In genomic region chr2:146363483-146363882, GRCm38 (mm10) we compare ENCODE assay signal across 15 mouse cellular contexts.
DNase-seq lines count a peak whose midpoint lies in the region; ATAC-seq and TF ChIP-seq lines count a peak whose summit lies in the region.
"Had no signal": no experiment of that assay in that cellular context is flagged by ENCODE, and none has a peak within 500 bp of the region (broad histone marks: within the 10 kb centered on the region; RNA-seq: fewer than 3 reads in every experiment).

No protein-coding gene starts in this region.

- peak overlapping the region; percentile 28; the same call in 1 of the 2 replicates for H3K27ac ChIP-seq in forebrain, embryonic 16.5 days (ENCODE audit: low read length)
- H3K27ac ChIP-seq in forebrain, embryonic 13.5 days, result no peak overlapping the region
- H3K27ac ChIP-seq in stomach, embryonic 14.5 days (ENCODE audit: low read length), result peak overlapping the region; percentile 63
- H3K27ac ChIP-seq in stomach, postnatal 0 days (replicated peaks), result no peak overlapping the region
- H3K27ac ChIP-seq in limb, embryonic 10.5 days, result no peak overlapping the region
- H3K27ac ChIP-seq: lung, embryonic 15.5 days; midbrain, embryonic 15.5 days had no signal

- H3K4me1 ChIP-seq in forebrain, embryonic 16.5 days (replicated peaks; ENCODE audit: control insufficient read depth, insufficient read depth, low read length), result peaks cover 15% of the 10 kb centered on the region
- peaks cover 27% of the 10 kb centered on the region for H3K4me1 ChIP-seq in forebrain, embryonic 13.5 days
- peaks cover 8% of the 10 kb centered on the region; the same call in 1 of the 2 replicates for H3K4me1 ChIP-seq in stomach, embryonic 14.5 days (ENCODE audit: control insufficient read depth, insufficient read depth, low read length)
- H3K4me1 ChIP-seq in stomach, postnatal 0 days (replicated peaks; ENCODE audit: control insufficient read depth, insufficient read depth), result 0 out of 2 replicates have a peak, but pooled peaks cover 3% of the 10 kb centered on the region
- peaks cover 15% of the 10 kb centered on the region for H3K4me1 ChIP-seq in limb, embryonic 10.5 days

- no peak overlapping the region for H3K9ac ChIP-seq in forebrain, embryonic 16.5 days (replicated peaks; ENCODE audit: low read depth, low read length)
- no peak overlapping the region for H3K9ac ChIP-seq in forebrain, embryonic 13.5 days
- H3K9ac ChIP-seq in stomach, embryonic 14.5 days (replicated peaks; ENCODE audit: low read depth, low read length), result no peak overlapping the region
- H3K9ac ChIP-seq in stomach, postnatal 0 days (ENCODE audit: low read length), result no peak overlapping the region
- H3K9ac ChIP-seq: lung, embryonic 15.5 days; midbrain, embryonic 15.5 days; neural tube, embryonic 13.5 days had no signal

- 75% methylated on average over 2 of the region's 2 CpGs for WGBS in forebrain, embryonic 16.5 days
- WGBS in forebrain, embryonic 13.5 days, result 84% methylated on average over 2 of the region's 2 CpGs
- 62% methylated on average over 2 of the region's 2 CpGs for WGBS in stomach, embryonic 14.5 days
- WGBS in stomach, postnatal 0 days, result 57% methylated on average over 2 of the region's 2 CpGs
- WGBS in limb, embryonic 10.5 days, result 72% methylated on average over 2 of the region's 2 CpGs

- no peaks in the 10 kb centered on the region for H3K9me3 ChIP-seq in forebrain, embryonic 16.5 days (ENCODE audit: control insufficient read depth, low read length)
- no peaks in the 10 kb centered on the region for H3K9me3 ChIP-seq in forebrain, embryonic 13.5 days (replicated peaks)
- no peaks in the 10 kb centered on the region for H3K9me3 ChIP-seq in stomach, embryonic 14.5 days (ENCODE audit: control insufficient read depth, low read depth, low read length)
- H3K9me3 ChIP-seq in stomach, postnatal 0 days (ENCODE audit: control insufficient read depth, low read length), result no peaks in the 10 kb centered on the region
- H3K9me3 ChIP-seq in limb, embryonic 10.5 days (replicated peaks), result no peaks in the 10 kb centered on the region
- H3K9me3 ChIP-seq: lung, embryonic 15.5 days; midbrain, embryonic 15.5 days; neural tube, embryonic 13.5 days had no signal

- no peak for DNase-seq in stomach, postnatal 0 days (ENCODE audit: low spot score)
- DNase-seq in left cerebral cortex, postnatal 25 days (ENCODE audit: low spot score in 2 of 2), result peak; percentile 21 to 89
- peak; percentile 71 for DNase-seq in telencephalon, adult 2 months (ENCODE audit: low read depth, low spot score)
- no peak for DNase-seq in ovary, postnatal 36 days (ENCODE audit: low spot score)
- no peak for DNase-seq in limb, embryonic 10.5 days (ENCODE audit: low spot score)
- DNase-seq: gastrocnemius, postnatal 10 days; kidney, postnatal 36 days; thymus, postnatal 4 days had no signal

- H3K27me3 ChIP-seq in forebrain, embryonic 16.5 days (replicated peaks; ENCODE audit: control insufficient read depth, insufficient read depth, low read length), result no peaks in the 10 kb centered on the region
- H3K27me3 ChIP-seq in forebrain, embryonic 13.5 days, result no peaks in the 10 kb centered on the region
- H3K27me3 ChIP-seq in stomach, embryonic 14.5 days (ENCODE audit: control insufficient read depth, insufficient read depth, low read length), result no peaks in the 10 kb centered on the region
- H3K27me3 ChIP-seq in stomach, postnatal 0 days (ENCODE audit: control insufficient read depth, insufficient read depth, low read length), result no peaks in the 10 kb centered on the region
- H3K27me3 ChIP-seq in limb, embryonic 10.5 days (ENCODE audit: low read depth, poor library complexity, severe bottlenecking), result no peaks in the 10 kb centered on the region
- H3K27me3 ChIP-seq: lung, embryonic 15.5 days; midbrain, embryonic 15.5 days; neural tube, embryonic 13.5 days had no signal

- no peak for TF ChIP-seq EP300 in stomach, postnatal 0 days (optimal IDR thresholded peaks at IDR 0.05)

- intact Hi-C loops in left cerebral cortex, postnatal 25 days (cut with DNase I), result loop anchor here (5.0 kb wide), 1 partner anchor 141 kb away; the partner anchor contains the start of gene Insm1

- no peaks in the 10 kb centered on the region for H3K36me3 ChIP-seq in forebrain, embryonic 16.5 days (ENCODE audit: control insufficient read depth, insufficient read depth)
- no peaks in the 10 kb centered on the region for H3K36me3 ChIP-seq in forebrain, embryonic 13.5 days (ENCODE audit: poor library complexity, severe bottlenecking)
- H3K36me3 ChIP-seq in stomach, embryonic 14.5 days (ENCODE audit: control insufficient read depth, insufficient read depth, low read length), result no peaks in the 10 kb centered on the region
- no peaks in the 10 kb centered on the region for H3K36me3 ChIP-seq in stomach, postnatal 0 days (ENCODE audit: control insufficient read depth, insufficient read depth, low read length)
- H3K36me3 ChIP-seq in limb, embryonic 10.5 days, result no peaks in the 10 kb centered on the region
- H3K36me3 ChIP-seq: lung, embryonic 15.5 days; midbrain, embryonic 15.5 days; neural tube, embryonic 13.5 days had no signal

- no peak for TF ChIP-seq CTCF in stomach, postnatal 0 days (IDR thresholded peaks at IDR 0.05; ENCODE audit: low read depth)

- H3K4me2 ChIP-seq in forebrain, embryonic 16.5 days (ENCODE audit: low read length), result no peak overlapping the region
- H3K4me2 ChIP-seq in forebrain, embryonic 13.5 days, result no peak overlapping the region
- H3K4me2 ChIP-seq in stomach, embryonic 14.5 days (replicated peaks; ENCODE audit: low read depth, low read length), result no peak overlapping the region
- no peak overlapping the region for H3K4me2 ChIP-seq in stomach, postnatal 0 days (replicated peaks; ENCODE audit: low read depth)
- H3K4me2 ChIP-seq: lung, embryonic 15.5 days; midbrain, embryonic 15.5 days; neural tube, embryonic 13.5 days had no signal

- no peak overlapping the region for H3K4me3 ChIP-seq in forebrain, embryonic 16.5 days (replicated peaks; ENCODE audit: low read length)
- H3K4me3 ChIP-seq in forebrain, embryonic 13.5 days, result no peak overlapping the region
- H3K4me3 ChIP-seq in stomach, embryonic 14.5 days (ENCODE audit: low read depth, low read length), result no peak overlapping the region
- H3K4me3 ChIP-seq in stomach, postnatal 0 days (ENCODE audit: low read depth, low read length), result no peak overlapping the region
- no peak overlapping the region for H3K4me3 ChIP-seq in limb, embryonic 10.5 days
- H3K4me3 ChIP-seq: lung, embryonic 15.5 days; midbrain, embryonic 15.5 days; neural tube, embryonic 13.5 days had no signal

- ATAC-seq in forebrain, embryonic 16.5 days, result no peak
- no peak for ATAC-seq in forebrain, embryonic 13.5 days
- ATAC-seq in stomach, embryonic 14.5 days (ENCODE audit: insufficient number of reproducible peaks, insufficient read depth, low FRiP score, low read depth), result no peak
- ATAC-seq in stomach, postnatal 0 days (ENCODE audit: low FRiP score, low TSS enrichment), result no peak
- ATAC-seq: inflammation-experienced regulatory T-cells, adult 6 months; midbrain, embryonic 15.5 days had no signal

Comparison
In these comparisons a context has a peak if more than half of its experiments do, and no peak if none do; other contexts are left out.
1. H3K27ac ChIP-seq: peak in forebrain, embryonic 16.5 days (single experiment) and stomach, embryonic 14.5 days (single experiment); none in forebrain, embryonic 13.5 days (single experiment), stomach, postnatal 0 days (single experiment) and limb, embryonic 10.5 days (single experiment).
2. DNase-seq: peak in left cerebral cortex, postnatal 25 days (2 of 2) and telencephalon, adult 2 months (single experiment); none in stomach, postnatal 0 days (single experiment), ovary, postnatal 36 days (single experiment) and limb, embryonic 10.5 days (single experiment).